Mouse (Mus musculus) kidney, adult 2 months (tissue): ENCODE measurements around the gene Thy1.

Experiments used
- CTCF ChIP-seq: fragments of 200-500 bp; conservative IDR thresholded peaks from 2 replicates; pipeline ENCODE4 v1.5.1; 2011; ENCODE audit warnings: low read depth, mild to moderate bottlenecking, control low read depth, low read length, moderate library complexity, mixed read lengths; ENCODE audit not compliant: insufficient read depth, insufficient read length
- POLR2A ChIP-seq: fragments of 200-500 bp; IDR thresholded peaks from one replicate; pipeline ENCODE4 v1.6.1; 2011; ENCODE audit warnings: low read depth, low read length, control low read depth

DNA sequence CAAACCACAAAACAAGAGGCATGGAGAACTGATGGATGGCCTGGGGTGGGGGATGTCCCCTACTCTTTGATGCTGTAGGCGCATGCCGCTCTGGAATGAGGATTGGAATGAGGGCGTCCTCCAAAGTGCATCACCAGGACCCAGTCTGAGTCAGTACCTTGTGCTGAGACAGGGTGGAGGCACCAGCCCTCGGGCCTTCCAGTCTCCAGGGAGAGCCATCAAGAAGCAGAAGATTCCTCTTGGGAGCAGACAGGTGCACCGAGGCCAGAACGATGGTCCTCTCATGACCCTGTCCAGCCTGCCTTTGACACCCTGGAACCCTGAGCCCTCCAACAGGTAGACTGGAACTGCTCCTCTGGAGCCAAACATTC, 24.8 kb downstream of the Thy1 start:
- TF ChIP-seq CTCF (no peak), POLR2A (no peak)
